Mouse (Mus musculus) intestine, embryonic 14.5 days (tissue): Measurements from ENCODE around the gene Kctd6. TPM values are rescaled to one million over a fixed set of nuclear protein-coding genes. Genes with fewer than 3 reads are reported as not detected.

Experiments
- ATAC-seq: fragments of 200-750 bp; cut with Nextera tagmentation; replicated peaks from 2 replicates; pipeline ENCODE4 v1.8.0; 2017; ENCODE audit warnings: low read depth, moderate number of reproducible peaks, moderate TSS enrichment, moderate library complexity; ENCODE audit not compliant: low FRiP score, low TSS enrichment
- DNase-seq: peaks from one replicate; pipeline ENCODE4 v3.0.0-alpha.2; 2018; ENCODE audit warnings: low spot score
- H3K27ac ChIP-seq: fragments of 300-500 bp; sonication (generic); 2 replicates; pipeline ENCODE4 v1.5.1; 2014; ENCODE audit warnings: low read depth, mild to moderate bottlenecking, control low read depth
- H3K27me3 ChIP-seq: fragments of 300-500 bp; sonication (generic); replicated peaks from 2 replicates; pipeline ENCODE4 v1.6.1; 2014; ENCODE audit warnings: low read length, control low read depth; ENCODE audit not compliant: control insufficient read depth, insufficient read depth
- H3K36me3 ChIP-seq: fragments of 300-500 bp; sonication (generic); 2 replicates; pipeline ENCODE4 v1.6.1; 2014; ENCODE audit warnings: low read length, control low read depth; ENCODE audit not compliant: control insufficient read depth, insufficient read depth
- H3K4me1 ChIP-seq: fragments of 300-500 bp; sonication (generic); replicated peaks from 2 replicates; pipeline ENCODE4 v1.6.1; 2014; ENCODE audit warnings: low read length, control low read depth, mixed read lengths; ENCODE audit not compliant: control insufficient read depth, insufficient read depth
- H3K4me2 ChIP-seq: fragments of 300-500 bp; sonication (generic); 2 replicates; pipeline ENCODE4 v1.6.1; 2014; ENCODE audit warnings: low read length
- H3K4me3 ChIP-seq: fragments of 300-500 bp; sonication (generic); 2 replicates; pipeline ENCODE4 v1.5.1; 2014; ENCODE audit warnings: low read depth, low read length, control low read depth, mixed read lengths
- H3K9ac ChIP-seq: fragments of 300-500 bp; sonication (generic); 2 replicates; pipeline ENCODE4 v1.6.1; 2014; ENCODE audit warnings: mild to moderate bottlenecking, low read length
- H3K9me3 ChIP-seq: fragments of 300-500 bp; sonication (generic); 2 replicates; pipeline ENCODE4 v1.6.1; 2016; ENCODE audit warnings: low read length, control low read depth; ENCODE audit not compliant: control insufficient read depth
- WGBS: fragments of 180-500 bp; shearing (Covaris S2); extraction: QIAGEN DNeasy Blood & Tissue Kit; methylation state at CpG from one replicate; pipeline ENCODE4 v1.1.7; 2014; 5-methylcytosine and 5-hydroxymethylcytosine counted together
- polyA plus RNA-seq: library from polyadenylated mRNA; unstranded; fragments of >200 nt; fragmentation: Nextera tagmentation; extraction: Ambion mirVana; gene quantifications from 2 replicates; pipeline ENCODE4 v1.2.1, GENCODE M21; 2014

The Kctd6 gene
- polyA plus RNA-seq, 1 experiment from 2014 or later: 6.0 TPM

- Histone ChIP-seq H3K36me3 (peaks cover 12% of the 10 kb centered on the region), H3K4me3 (no peak overlapping the region), H3K9me3 (no peaks in the 10 kb centered on the region), H3K4me1 (peaks cover 10% of the 10 kb centered on the region), H3K4me2 (no peak overlapping the region), H3K9ac (no peak overlapping the region), H3K27ac (no peak overlapping the region), H3K27me3 (no peaks in the 10 kb centered on the region)
- ATAC-seq: no peak
- no peak for DNase-seq
- 52% methylated on average over 10 of the region's 10 CpGs for WGBS
Observed at GRCm38 (mm10) chr14:8218730-8219380, 4.9 kb downstream of the Kctd6 start.

- Histone ChIP-seq H3K9ac (no peak overlapping the region), H3K4me3 (no peak overlapping the region), H3K4me1 (peaks cover 9% of the 10 kb centered on the region), H3K27ac (no peak overlapping the region), H3K36me3 (peaks cover 16% of the 10 kb centered on the region), H3K4me2 (no peak overlapping the region), H3K9me3 (no peaks in the 10 kb centered on the region), H3K27me3 (no peaks in the 10 kb centered on the region)
- ATAC-seq: no peak
- WGBS: 81% methylated on average over 11 of the region's 11 CpGs
- no peak for DNase-seq
Observed at GRCm38 (mm10) chr14:8219876-8220275, 5.9 kb downstream of the Kctd6 start.

GRCm38 (mm10) chr14:8220306-8220705 lies 6.4 kb downstream of the Kctd6 start:
- Histone ChIP-seq H3K27ac (no peak overlapping the region), H3K9ac (no peak overlapping the region), H3K4me2 (no peak overlapping the region), H3K9me3 (no peaks in the 10 kb centered on the region), H3K4me3 (no peak overlapping the region), H3K36me3 (peaks cover 16% of the 10 kb centered on the region), H3K4me1 (peaks cover 5% of the 10 kb centered on the region), H3K27me3 (no peaks in the 10 kb centered on the region)
- ATAC-seq: no peak
- DNase-seq: no peak
- 74% methylated on average over 7 of the region's 7 CpGs for WGBS

- ATAC-seq: no peak
- H3K27ac ChIP-seq: no peak overlapping the region
- no peak overlapping the region for H3K9ac ChIP-seq
- H3K27me3 ChIP-seq: no peaks in the 10 kb centered on the region
- no peak for DNase-seq
- H3K4me2 ChIP-seq: no peak overlapping the region
- H3K4me3 ChIP-seq: no peak overlapping the region
- no peaks in the 10 kb centered on the region for H3K9me3 ChIP-seq
- no peaks in the 10 kb centered on the region; the same call in 1 of the 2 replicates for H3K4me1 ChIP-seq
- H3K36me3 ChIP-seq: peaks cover 16% of the 10 kb centered on the region
- 94% methylated on average over 2 of the region's 2 CpGs for WGBS
Observed at GRCm38 (mm10) chr14:8220912-8221311, 7.0 kb downstream of the Kctd6 start.

GRCm38 (mm10) chr14:8222561-8222960 lies 8.6 kb downstream of the Kctd6 start:
- ATAC-seq (no peak), DNase-seq (no peak)
- Histone ChIP-seq H3K4me3 (no peak overlapping the region), H3K4me2 (no peak overlapping the region), H3K9me3 (no peaks in the 10 kb centered on the region), H3K27ac (no peak overlapping the region), H3K27me3 (no peaks in the 10 kb centered on the region), H3K4me1 (no peaks in the 10 kb centered on the region), H3K36me3 (peaks cover 16% of the 10 kb centered on the region), H3K9ac (no peak overlapping the region)
- 94% methylated on average over 16 of the region's 16 CpGs for WGBS

GRCm38 (mm10) chr14:8223506-8224293 lies 9.8 kb downstream of the Kctd6 start:
- no peak overlapping the region for H3K9ac ChIP-seq
- H3K4me1 ChIP-seq: no peaks in the 10 kb centered on the region
- ATAC-seq: no peak
- no peaks in the 10 kb centered on the region for H3K9me3 ChIP-seq
- no peak overlapping the region for H3K4me3 ChIP-seq
- DNase-seq: no peak
- WGBS: 88% methylated on average over 10 of the region's 10 CpGs
- H3K27me3 ChIP-seq: no peaks in the 10 kb centered on the region
- peaks cover 16% of the 10 kb centered on the region for H3K36me3 ChIP-seq
- no peak overlapping the region for H3K4me2 ChIP-seq
- H3K27ac ChIP-seq: no peak overlapping the region

GRCm38 (mm10) chr14:8224805-8225204 lies 10.9 kb downstream of the Kctd6 start:
- no peak overlapping the region for H3K4me3 ChIP-seq
- no peak overlapping the region for H3K4me2 ChIP-seq
- DNase-seq (no peak), ATAC-seq (no peak)
- no peaks in the 10 kb centered on the region for H3K9me3 ChIP-seq
- H3K27ac ChIP-seq: no peak overlapping the region
- no peaks in the 10 kb centered on the region for H3K4me1 ChIP-seq
- H3K36me3 ChIP-seq: peaks cover 16% of the 10 kb centered on the region
- WGBS: 69% methylated on average over 2 of the region's 2 CpGs
- H3K27me3 ChIP-seq: no peaks in the 10 kb centered on the region
- no peak overlapping the region for H3K9ac ChIP-seq

- no peaks in the 10 kb centered on the region for H3K36me3 ChIP-seq
- H3K9ac ChIP-seq: no peak overlapping the region
- no peaks in the 10 kb centered on the region for H3K9me3 ChIP-seq
- H3K27ac ChIP-seq: no peak overlapping the region
- H3K4me2 ChIP-seq: no peak overlapping the region
- 83% methylated on average over 9 of the region's 9 CpGs for WGBS
- no peaks in the 10 kb centered on the region for H3K27me3 ChIP-seq
- H3K4me3 ChIP-seq: no peak overlapping the region
- DNase-seq: no peak
- no peak for ATAC-seq
- no peaks in the 10 kb centered on the region for H3K4me1 ChIP-seq
Observed at GRCm38 (mm10) chr14:8229367-8230019, 15.6 kb downstream of the Kctd6 start.
